In genomic region chr5:27708209-27708608, GRCm38 (mm10) we compare ENCODE assay signal across 8 mouse cellular contexts.
DNase-seq lines count a peak whose midpoint lies in the region; ATAC-seq lines count a peak whose summit lies in the region.

No protein-coding gene starts in this region.

- ATAC-seq in megakaryocyte, adult 5-6 weeks (ENCODE audit: poor library complexity, severe bottlenecking), result no peak
- peak; percentile 86 for ATAC-seq in erythroblast, adult 5-6 weeks (replicated peaks; ENCODE audit: low FRiP score, poor library complexity, severe bottlenecking)
- no peak for ATAC-seq in monocyte, adult 5-6 weeks (replicated peaks; ENCODE audit: insufficient number of reproducible peaks, low FRiP score, low TSS enrichment, poor library complexity, severe bottlenecking)
- ATAC-seq in forebrain, embryonic 12.5 days (ENCODE audit: low FRiP score), result no peak

- 57% methylated on average over 6 of the region's 6 CpGs for WGBS in forebrain, embryonic 12.5 days

- H3K9ac ChIP-seq in forebrain, embryonic 12.5 days, result no peak overlapping the region

- peak; percentile 11 to 47 for DNase-seq in kidney, postnatal 25 days
- DNase-seq in retina, embryonic 14.5 days (ENCODE audit: low spot score), result peak; percentile 17
- no peak for DNase-seq in testis, postnatal 14 days (ENCODE audit: low spot score)

- H3K4me1 ChIP-seq in megakaryocyte, embryonic 14.5 days, result peaks cover 7% of the 10 kb centered on the region
- H3K4me1 ChIP-seq in forebrain, embryonic 12.5 days, result peaks cover 12% of the 10 kb centered on the region

- H3K4me3 ChIP-seq in megakaryocyte, embryonic 14.5 days (replicated peaks), result peak overlapping the region; percentile 35
- no peak overlapping the region for H3K4me3 ChIP-seq in forebrain, embryonic 12.5 days (replicated peaks)

- no peak overlapping the region for H3K27ac ChIP-seq in forebrain, embryonic 12.5 days

- H3K27me3 ChIP-seq in megakaryocyte, embryonic 14.5 days (replicated peaks), result peaks cover 19% of the 10 kb centered on the region
- H3K27me3 ChIP-seq in forebrain, embryonic 12.5 days, result no peaks in the 10 kb centered on the region

- H3K4me2 ChIP-seq in forebrain, embryonic 12.5 days, result no peak overlapping the region

- H3K9me3 ChIP-seq in megakaryocyte, embryonic 14.5 days, result peaks cover 11% of the 10 kb centered on the region
- H3K9me3 ChIP-seq in forebrain, embryonic 12.5 days, result no peaks in the 10 kb centered on the region

- no peaks in the 10 kb centered on the region for H3K36me3 ChIP-seq in megakaryocyte, embryonic 14.5 days (replicated peaks; ENCODE audit: low read length)
- H3K36me3 ChIP-seq in forebrain, embryonic 12.5 days (replicated peaks), result no peaks in the 10 kb centered on the region
